Mouse (Mus musculus) kidney, adult 2 months (tissue): Measurements from ENCODE around the gene Sec22a.

Source experiments
- CTCF ChIP-seq: fragments of 200-500 bp; conservative IDR thresholded peaks from 2 replicates; pipeline ENCODE4 v1.5.1; 2011; ENCODE audit warnings: low read depth, mild to moderate bottlenecking, control low read depth, low read length, moderate library complexity, mixed read lengths; ENCODE audit not compliant: insufficient read depth, insufficient read length
- POLR2A ChIP-seq: fragments of 200-500 bp; IDR thresholded peaks from one replicate; pipeline ENCODE4 v1.6.1; 2011; ENCODE audit warnings: low read depth, low read length, control low read depth

DNA sequence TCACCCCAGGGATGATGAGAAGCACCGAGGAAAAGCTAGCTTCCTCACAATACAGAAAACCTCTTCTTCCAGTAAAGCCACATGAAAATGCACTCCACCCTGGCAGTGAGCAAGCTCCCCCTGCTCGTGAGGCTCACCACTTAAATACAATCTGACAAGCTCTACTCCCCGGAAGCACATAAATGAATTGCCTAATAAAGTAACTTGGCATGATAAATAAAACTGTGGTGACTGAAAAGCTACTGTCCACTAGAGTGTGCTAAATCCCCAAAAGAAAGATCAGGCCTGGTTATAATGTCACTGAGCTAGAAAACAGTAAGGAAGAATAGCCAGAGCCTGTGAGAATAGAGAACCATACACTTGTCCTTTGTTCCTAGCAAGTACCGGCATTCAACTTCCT, 44.4 kb downstream of the Sec22a start:
- TF ChIP-seq CTCF = peak; percentile 48
- TF ChIP-seq POLR2A = no peak
